Mouse (Mus musculus): ENCODE data around the gene Mcf2l. TPM values are rescaled to one million over a fixed set of nuclear protein-coding genes. Genes with fewer than 3 reads are reported as not detected.

Gene Mcf2l
- total RNA-seq, 4 experiments from 2014 or later, result 21.8 to 48.2 (median 31.7) TPM

GRCm38 (mm10) chr8:12994468-12994867 is 120.9 kb downstream of the Mcf2l start:
- DNase-seq, result no peak

GRCm38 (mm10) chr8:12995481-12995880 is 121.9 kb downstream of the Mcf2l start:
- peak; percentile 31 for DNase-seq

GRCm38 (mm10) chr8:12996831-12997275 is 123.2 kb downstream of the Mcf2l start:
- no peak for DNase-seq

- no peak for DNase-seq
These were observed 124.7 kb downstream of the Mcf2l start for GRCm38 (mm10) chr8:12998331-12998730.

- DNase-seq, result no peak
These were observed 126.2 kb downstream of the Mcf2l start for GRCm38 (mm10) chr8:12999793-13000192.

- no peak for DNase-seq
These were observed 133.9 kb downstream of the Mcf2l start for GRCm38 (mm10) chr8:13007458-13007857.

GRCm38 (mm10) chr8:13010313-13010712 is 136.7 kb downstream of the Mcf2l start:
- no peak for DNase-seq

GRCm38 (mm10) chr8:13019560-13019959 is 146.0 kb downstream of the Mcf2l start:
- DNase-seq, result no peak

- no peak for DNase-seq
These were observed 148.2 kb downstream of the Mcf2l start for GRCm38 (mm10) chr8:13021830-13022229.

- DNase-seq, result no peak
These were observed 152.1 kb downstream of the Mcf2l start, which contains the start of gene F7 for GRCm38 (mm10) chr8:13025487-13026224. Gene F7, plus strand, starts transcription at chr8:13026034.

- no peak for DNase-seq
These were observed 154.0 kb downstream of the Mcf2l start for GRCm38 (mm10) chr8:13027615-13028014.

- DNase-seq, result no peak
These were observed 154.9 kb downstream of the Mcf2l start for GRCm38 (mm10) chr8:13028482-13028881.

GRCm38 (mm10) chr8:13036346-13036812 is 162.8 kb downstream of the Mcf2l start:
- no peak for DNase-seq

GRCm38 (mm10) chr8:13037015-13037414 is 163.4 kb downstream of the Mcf2l start, which contains the start of gene F10:
Gene F10, plus strand, starts transcription at chr8:13037308.
- no peak for DNase-seq

- DNase-seq, result peak; percentile 33
These were observed 164.0 kb downstream of the Mcf2l start for GRCm38 (mm10) chr8:13037569-13037968.

GRCm38 (mm10) chr8:13039054-13039453 is 165.4 kb downstream of the Mcf2l start:
- DNase-seq, result no peak

GRCm38 (mm10) chr8:13041459-13041858 is 167.9 kb downstream of the Mcf2l start:
- no peak for DNase-seq

- no peak for DNase-seq
These were observed 174.0 kb downstream of the Mcf2l start for GRCm38 (mm10) chr8:13047652-13048051.

GRCm38 (mm10) chr8:13050550-13050949 is 176.9 kb downstream of the Mcf2l start:
- no peak for DNase-seq

- no peak for DNase-seq
These were observed 183.7 kb downstream of the Mcf2l start for GRCm38 (mm10) chr8:13057351-13057750.

GRCm38 (mm10) chr8:13060441-13061150 is 187.0 kb downstream of the Mcf2l start, which contains the start of gene Proz:
Gene Proz, plus strand, starts transcription at chr8:13060914.
- no peak for DNase-seq

GRCm38 (mm10) chr8:13063112-13063511 is 189.5 kb downstream of the Mcf2l start:
- no peak for DNase-seq
